Mouse (Mus musculus) T-helper 17 cell (primary cell): Measurements from ENCODE around the gene Lbhd2.

Experiments
- in situ Hi-C, 2 experiments: fragments of 300-600 bp; cut with MboI, MseI; formaldehyde crosslinking; loops; 1 replicate in 1 of 2; 2 replicates in 1 of 2; pipeline ENCODE4 v1.15.1; 2025; ENCODE audit warnings: high pct_unique_total_duplicates in 2 of 2

Gene Lbhd2

GRCm38 (mm10) chr12:111401454-111402184, 5.0 kb upstream of the Lbhd2 start:
- in situ Hi-C loops, result loop anchor here in 1 of 2 experiments (25.0 kb wide), 1 partner anchor 1511 kb away; no protein-coding TSS in a partner anchor

DNA sequence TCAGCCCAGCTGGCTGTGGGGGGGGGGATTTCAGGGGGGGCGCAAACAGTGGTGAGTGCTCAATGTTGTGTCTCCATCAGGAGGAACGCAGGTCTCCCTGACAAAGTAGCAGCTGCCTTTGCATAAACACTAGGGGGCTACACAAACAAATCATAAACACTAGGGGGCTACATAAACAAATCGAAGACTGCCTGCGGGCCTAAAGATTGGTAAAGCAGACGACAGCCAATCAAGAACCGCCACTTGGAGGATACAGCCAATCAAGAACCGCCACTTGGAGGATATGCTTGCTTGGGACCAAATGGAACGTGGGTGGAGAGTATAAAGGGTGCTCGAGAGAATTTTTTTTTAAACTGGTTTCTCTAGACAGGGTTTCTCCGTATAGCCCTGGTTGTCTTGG, 1.7 kb upstream of the Lbhd2 start:
- in situ Hi-C loops, result loop anchor here in 1 of 2 experiments (25.0 kb wide), 1 partner anchor 1507 kb away; no protein-coding TSS in a partner anchor

GRCm38 (mm10) chr12:111409583-111409982, 3.0 kb downstream of the Lbhd2 start:
- in situ Hi-C loops, result loop anchor here in 1 of 2 experiments (25.0 kb wide), 1 partner anchor 1503 kb away; no protein-coding TSS in a partner anchor

GRCm38 (mm10) chr12:111411631-111412355, 5.2 kb downstream of the Lbhd2 start:
- in situ Hi-C loops, result loop anchor here in 1 of 2 experiments (25.0 kb wide), 1 partner anchor 1501 kb away; no protein-coding TSS in a partner anchor

GRCm38 (mm10) chr12:111412581-111413284, 6.1 kb downstream of the Lbhd2 start:
- in situ Hi-C loops, result loop anchor here in 1 of 2 experiments (25.0 kb wide), 1 partner anchor 1500 kb away; no protein-coding TSS in a partner anchor

DNA sequence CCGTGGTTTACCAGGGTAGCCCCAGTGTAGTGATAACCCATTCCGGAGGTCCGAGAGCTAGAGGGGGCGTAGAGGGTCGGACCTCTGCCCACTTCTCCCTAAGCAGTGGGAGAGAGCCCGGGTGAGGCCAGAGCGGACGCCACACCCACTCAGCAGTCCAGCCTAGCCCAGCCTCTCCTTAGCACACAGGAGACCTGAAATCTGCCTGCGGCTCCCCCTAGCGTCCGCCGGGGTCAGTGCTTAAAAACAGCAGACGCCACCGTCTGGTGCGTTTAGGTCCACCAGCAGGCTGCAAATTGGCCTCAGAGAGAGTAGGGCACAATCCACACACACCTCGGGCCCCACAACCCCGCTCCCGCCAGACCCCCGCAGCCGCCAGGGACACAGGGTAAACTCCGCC, 6.7 kb downstream of the Lbhd2 start:
- in situ Hi-C loops, result loop anchor here in 1 of 2 experiments (25.0 kb wide), 1 partner anchor 1499 kb away; no protein-coding TSS in a partner anchor

- in situ Hi-C loops, result loop anchor here in 1 of 2 experiments (25.0 kb wide), 1 partner anchor 1495 kb away; no protein-coding TSS in a partner anchor
Observed at GRCm38 (mm10) chr12:111416921-111417779, 10.5 kb downstream of the Lbhd2 start, which contains the start of gene Exoc3l4. Gene Exoc3l4, plus strand, starts transcription at chr12:111417017.

DNA sequence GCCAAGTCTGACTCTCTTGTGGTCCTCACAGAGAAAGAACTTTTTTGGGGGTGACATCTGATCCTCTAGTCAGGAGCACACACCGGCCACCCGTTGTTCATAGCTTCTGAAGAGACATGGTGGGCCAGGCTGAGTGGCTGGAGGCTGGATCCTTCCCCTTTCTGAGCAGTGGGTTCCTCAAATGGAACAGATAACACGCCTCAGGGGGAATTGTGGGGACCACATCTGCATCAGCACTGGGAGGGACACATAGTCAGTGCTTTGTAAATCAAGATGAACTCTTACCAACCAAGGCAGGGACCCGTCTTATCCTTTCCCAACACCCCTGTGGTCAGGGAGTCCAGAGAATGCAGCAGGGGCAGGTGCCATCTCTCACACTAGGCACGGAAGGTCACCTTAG, 13.3 kb downstream of the Lbhd2 start:
- in situ Hi-C loops, result loop anchor here in 1 of 2 experiments (25.0 kb wide), 1 partner anchor 1492 kb away; no protein-coding TSS in a partner anchor

DNA sequence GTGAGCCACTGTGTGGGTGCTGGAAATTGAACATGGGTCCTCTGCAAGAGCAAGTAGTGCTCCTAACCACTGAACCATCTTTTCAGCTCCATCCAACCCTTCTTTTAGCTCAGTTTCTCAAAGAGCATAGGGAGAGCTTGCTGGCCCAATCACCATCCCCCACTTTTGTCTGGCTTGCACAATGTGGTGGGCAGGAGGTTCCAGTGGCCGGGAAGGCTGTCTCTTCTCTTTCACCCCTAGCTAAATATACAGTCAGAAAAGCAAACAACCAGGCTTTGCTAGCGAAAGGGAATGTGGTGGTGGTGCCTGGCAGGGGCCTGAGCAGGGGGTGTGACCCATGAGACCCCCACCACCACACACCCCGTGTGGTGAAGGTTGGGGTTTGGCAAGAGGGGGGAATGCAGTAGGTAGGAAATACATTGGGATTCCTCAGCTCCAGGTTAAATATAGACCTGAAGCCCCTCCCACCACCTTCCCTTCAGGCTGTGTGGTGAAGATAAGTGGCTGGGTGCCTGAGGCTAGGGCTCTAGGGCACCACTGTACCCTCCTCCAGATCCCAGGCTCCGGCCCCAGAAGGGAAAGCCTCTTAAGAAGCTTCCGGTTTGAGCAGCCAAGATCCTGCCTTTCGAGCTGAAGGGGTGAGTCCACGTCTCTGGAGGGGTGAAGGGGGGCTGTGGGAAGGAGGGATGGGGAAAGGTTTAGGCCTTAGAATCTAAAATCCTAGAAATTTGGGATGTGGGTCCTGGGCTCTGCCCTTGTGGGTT, 14.5 kb downstream of the Lbhd2 start:
- in situ Hi-C loops, result loop anchor here in 1 of 2 experiments (25.0 kb wide), 1 partner anchor 1491 kb away; no protein-coding TSS in a partner anchor

GRCm38 (mm10) chr12:111422852-111423251, 16.2 kb downstream of the Lbhd2 start:
- in situ Hi-C loops, result loop anchor here in 1 of 2 experiments (25.0 kb wide), 1 partner anchor 1489 kb away; no protein-coding TSS in a partner anchor

- in situ Hi-C loops, result loop anchor here in 1 of 2 experiments (25.0 kb wide), 1 partner anchor 1489 kb away; no protein-coding TSS in a partner anchor
Observed at GRCm38 (mm10) chr12:111423570-111424129, 17.0 kb downstream of the Lbhd2 start.

GRCm38 (mm10) chr12:111424547-111424946, 17.9 kb downstream of the Lbhd2 start:
- in situ Hi-C loops, result loop anchor here in 1 of 2 experiments (25.0 kb wide), 1 partner anchor 1488 kb away; no protein-coding TSS in a partner anchor

DNA sequence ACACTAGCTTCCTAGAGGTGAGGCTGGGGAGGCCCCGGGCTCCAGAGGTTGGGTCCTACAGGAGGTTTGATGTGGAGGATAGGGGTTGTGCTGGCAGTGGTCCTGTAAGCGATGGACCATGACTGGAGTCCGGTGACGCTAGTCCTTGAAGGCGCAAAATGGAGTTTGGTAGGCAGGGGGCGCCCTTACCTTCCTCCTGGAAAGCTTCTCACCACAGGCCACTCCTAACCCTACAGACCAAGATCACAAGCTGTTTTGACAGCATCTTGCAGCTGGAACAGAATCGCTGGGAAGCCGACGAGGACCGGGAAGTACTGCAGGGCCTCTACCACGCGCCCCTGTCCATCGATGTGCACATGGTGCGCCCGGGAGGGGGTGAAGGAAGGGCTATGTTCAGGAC, 18.6 kb downstream of the Lbhd2 start:
- in situ Hi-C loops, result no loop called here

GRCm38 (mm10) chr12:111425789-111426460, 19.3 kb downstream of the Lbhd2 start:
- in situ Hi-C loops, result no loop called here

DNA sequence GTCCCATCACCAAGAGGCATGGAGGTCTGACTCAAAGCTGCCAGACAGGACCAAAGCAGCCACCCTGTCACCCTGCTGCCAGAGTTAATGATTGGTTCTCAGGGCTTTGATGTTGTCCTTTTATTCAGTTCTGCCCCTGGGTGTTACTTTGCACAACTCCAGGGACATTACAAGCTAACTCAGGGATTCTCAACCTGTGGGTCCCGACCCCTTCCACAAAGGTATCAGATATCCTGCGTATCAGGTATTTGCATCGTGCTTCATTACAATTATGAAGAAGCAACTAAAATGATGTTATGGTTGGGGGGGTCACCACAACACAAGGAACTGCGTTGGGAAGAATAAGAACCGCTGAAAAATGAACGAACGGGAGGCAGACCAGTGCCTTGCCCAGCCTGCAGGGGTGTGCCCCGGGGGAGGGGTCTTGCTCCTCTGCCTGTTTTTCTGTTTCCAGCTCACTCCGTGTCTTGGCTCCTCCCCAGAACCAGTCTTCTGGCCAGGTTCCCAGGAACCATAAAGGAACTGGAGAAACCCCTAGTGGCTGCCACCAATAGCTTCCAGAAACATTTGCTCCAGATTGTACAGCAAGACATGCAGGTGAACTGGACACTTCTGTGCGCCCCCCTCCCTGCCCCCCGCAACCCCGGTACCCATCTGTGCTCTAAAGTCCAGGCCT, 21.0 kb downstream of the Lbhd2 start:
- in situ Hi-C loops, result no loop called here

- in situ Hi-C loops, result no loop called here
Observed at GRCm38 (mm10) chr12:111428364-111428763, 21.8 kb downstream of the Lbhd2 start.

- in situ Hi-C loops, result no loop called here
Observed at GRCm38 (mm10) chr12:111428961-111429911, 22.6 kb downstream of the Lbhd2 start.
